Mouse (Mus musculus): Measurements from ENCODE around the gene Pts. TPM values are rescaled to one million over a fixed set of nuclear protein-coding genes. Genes with fewer than 3 reads are reported as not detected.
A peak's percentile ranks its signal among the peaks of the same experiment; 100 is the strongest.

The Pts gene
- 34.3 and 34.4 TPM in 2 replicates for polyA plus RNA-seq (2011; ENCODE audit: insufficient read depth, insufficient read length, low read depth, missing spikeins)

DNA sequence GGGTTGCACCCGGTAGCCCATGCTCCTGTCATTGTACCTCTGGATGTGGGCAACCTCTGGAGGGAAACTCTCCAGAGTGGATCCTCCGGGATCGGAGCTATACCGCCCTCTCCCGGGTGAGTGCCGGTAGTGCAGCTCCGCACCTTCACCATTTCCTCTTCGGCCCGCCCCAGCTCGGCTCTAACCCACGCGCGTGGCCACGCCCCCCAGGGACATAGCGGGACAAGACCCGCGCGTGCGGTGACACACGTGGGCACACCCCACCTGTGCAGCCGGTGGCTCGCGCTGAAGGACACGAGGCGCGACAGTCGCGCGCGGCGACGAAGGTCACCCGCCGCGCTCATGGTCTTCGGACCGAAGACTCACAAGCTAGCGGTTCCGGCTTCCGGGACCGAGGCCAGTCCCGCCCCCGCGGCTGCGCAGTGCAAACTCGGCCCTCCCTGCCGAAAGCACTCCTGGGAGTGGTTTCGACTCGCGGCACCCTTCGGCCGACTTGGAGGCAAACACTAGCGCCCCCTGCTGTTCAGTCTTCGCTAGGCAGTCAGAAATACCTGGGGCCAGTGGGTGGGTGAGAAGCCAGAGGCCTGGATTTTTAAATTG lies at the start of gene Pts:
Pts (minus strand) TSS at position 432 of the 600 bp plus-strand sequence.
- H3K4me1 ChIP-seq (ENCODE audit: control insufficient read depth, insufficient read depth, low read length): no peaks in the 10 kb centered on the region
- H3K9me3 ChIP-seq (replicated peaks; ENCODE audit: control insufficient read depth, insufficient read depth, low read length, poor library complexity, severe bottlenecking): no peaks in the 10 kb centered on the region
- no peak within 1 kb of the TSS for H3K27ac ChIP-seq (ENCODE audit: insufficient read depth, low read length)
- TF ChIP-seq EP300 (IDR thresholded peaks at IDR 0.05; ENCODE audit: insufficient read depth, low read depth, low read length): no peak
- TF ChIP-seq CTCF (IDR thresholded peaks at IDR 0.05; ENCODE audit: low read depth, low read length): peak; percentile 86
- no peak for TF ChIP-seq POLR2A (IDR thresholded peaks at IDR 0.05; ENCODE audit: insufficient read depth, low read length)
- no peaks in the 10 kb centered on the region for H3K27me3 ChIP-seq (ENCODE audit: control insufficient read depth, insufficient read depth, low read length, poor library complexity, severe bottlenecking)
- H3K9ac ChIP-seq (ENCODE audit: low read depth, poor library complexity, severe bottlenecking): peak within 1 kb of the TSS; percentile 9
- H3K4me3 ChIP-seq (ENCODE audit: low read depth, low read length): peak within 1 kb of the TSS; percentile 75
- H3K36me3 ChIP-seq (ENCODE audit: control insufficient read depth, insufficient read depth, low read length, poor library complexity, severe bottlenecking): no peaks in the 10 kb centered on the region

GRCm38 (mm10) chr9:50569599-50570525 lies 41.3 kb upstream of the Pts start:
- Histone ChIP-seq H3K36me3 (ENCODE audit: control insufficient read depth, insufficient read depth, low read length, poor library complexity, severe bottlenecking) (no peaks in the 10 kb centered on the region), H3K9ac (ENCODE audit: low read depth, poor library complexity, severe bottlenecking) (no peak overlapping the region), H3K9me3 (replicated peaks; ENCODE audit: control insufficient read depth, insufficient read depth, low read length, poor library complexity, severe bottlenecking) (no peaks in the 10 kb centered on the region), H3K4me1 (ENCODE audit: control insufficient read depth, insufficient read depth, low read length) (no peaks in the 10 kb centered on the region), H3K27ac (ENCODE audit: insufficient read depth, low read length) (no peak overlapping the region), H3K27me3 (ENCODE audit: control insufficient read depth, insufficient read depth, low read length, poor library complexity, severe bottlenecking) (no peaks in the 10 kb centered on the region; the same call in 1 of the 2 replicates), H3K4me3 (ENCODE audit: low read depth, low read length) (no peak overlapping the region)
- TF ChIP-seq EP300 (IDR thresholded peaks at IDR 0.05; ENCODE audit: insufficient read depth, low read depth, low read length) (no peak), POLR2A (IDR thresholded peaks at IDR 0.05; ENCODE audit: insufficient read depth, low read length) (no peak), CTCF (IDR thresholded peaks at IDR 0.05; ENCODE audit: low read depth, low read length) (no peak)

GRCm38 (mm10) chr9:50567881-50568280 lies 39.4 kb upstream of the Pts start:
- TF ChIP-seq EP300 (IDR thresholded peaks at IDR 0.05; ENCODE audit: insufficient read depth, low read depth, low read length): no peak
- no peak for TF ChIP-seq POLR2A (IDR thresholded peaks at IDR 0.05; ENCODE audit: insufficient read depth, low read length)
- TF ChIP-seq CTCF (IDR thresholded peaks at IDR 0.05; ENCODE audit: low read depth, low read length): no peak
- Histone ChIP-seq H3K27ac (ENCODE audit: insufficient read depth, low read length) (no peak overlapping the region), H3K4me3 (ENCODE audit: low read depth, low read length) (no peak overlapping the region), H3K9me3 (replicated peaks; ENCODE audit: control insufficient read depth, insufficient read depth, low read length, poor library complexity, severe bottlenecking) (no peaks in the 10 kb centered on the region), H3K4me1 (ENCODE audit: control insufficient read depth, insufficient read depth, low read length) (no peaks in the 10 kb centered on the region), H3K9ac (ENCODE audit: low read depth, poor library complexity, severe bottlenecking) (no peak overlapping the region), H3K27me3 (ENCODE audit: control insufficient read depth, insufficient read depth, low read length, poor library complexity, severe bottlenecking) (no peaks in the 10 kb centered on the region; the same call in 1 of the 2 replicates), H3K36me3 (ENCODE audit: control insufficient read depth, insufficient read depth, low read length, poor library complexity, severe bottlenecking) (no peaks in the 10 kb centered on the region)

GRCm38 (mm10) chr9:50567372-50567771 lies 38.8 kb upstream of the Pts start:
- Histone ChIP-seq H3K4me1 (ENCODE audit: control insufficient read depth, insufficient read depth, low read length) (no peaks in the 10 kb centered on the region), H3K9ac (ENCODE audit: low read depth, poor library complexity, severe bottlenecking) (no peak overlapping the region), H3K4me3 (ENCODE audit: low read depth, low read length) (no peak overlapping the region), H3K27ac (ENCODE audit: insufficient read depth, low read length) (no peak overlapping the region), H3K9me3 (replicated peaks; ENCODE audit: control insufficient read depth, insufficient read depth, low read length, poor library complexity, severe bottlenecking) (no peaks in the 10 kb centered on the region), H3K27me3 (ENCODE audit: control insufficient read depth, insufficient read depth, low read length, poor library complexity, severe bottlenecking) (no peaks in the 10 kb centered on the region; the same call in 1 of the 2 replicates), H3K36me3 (ENCODE audit: control insufficient read depth, insufficient read depth, low read length, poor library complexity, severe bottlenecking) (no peaks in the 10 kb centered on the region)
- no peak for TF ChIP-seq POLR2A (IDR thresholded peaks at IDR 0.05; ENCODE audit: insufficient read depth, low read length)
- TF ChIP-seq CTCF (IDR thresholded peaks at IDR 0.05; ENCODE audit: low read depth, low read length): no peak
- TF ChIP-seq EP300 (IDR thresholded peaks at IDR 0.05; ENCODE audit: insufficient read depth, low read depth, low read length): no peak

DNA sequence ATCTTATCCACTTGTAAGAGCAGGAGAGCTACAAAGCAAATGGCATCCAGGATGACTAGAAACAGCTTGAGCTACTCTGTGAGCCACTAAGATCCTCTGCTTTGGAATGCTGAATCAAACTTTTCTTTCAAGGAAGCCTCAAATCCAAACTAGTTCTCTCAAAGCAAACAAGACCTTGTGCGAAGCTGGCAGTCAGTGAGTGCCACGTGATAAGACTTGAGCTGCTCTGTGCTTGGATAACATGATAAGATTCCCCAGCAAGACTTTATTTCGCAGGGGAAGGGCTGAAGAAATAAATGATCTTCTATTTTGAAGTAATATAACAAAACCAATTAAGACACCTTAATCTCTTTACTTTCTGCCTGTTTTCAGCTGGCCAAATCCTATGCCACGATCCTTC lies 37.4 kb upstream of the Pts start:
- no peaks in the 10 kb centered on the region for H3K36me3 ChIP-seq (ENCODE audit: control insufficient read depth, insufficient read depth, low read length, poor library complexity, severe bottlenecking)
- H3K9me3 ChIP-seq (replicated peaks; ENCODE audit: control insufficient read depth, insufficient read depth, low read length, poor library complexity, severe bottlenecking): peaks cover 4% of the 10 kb centered on the region
- no peak overlapping the region for H3K4me3 ChIP-seq (ENCODE audit: low read depth, low read length)
- no peak for TF ChIP-seq CTCF (IDR thresholded peaks at IDR 0.05; ENCODE audit: low read depth, low read length)
- H3K27ac ChIP-seq (ENCODE audit: insufficient read depth, low read length): no peak overlapping the region
- no peak overlapping the region for H3K9ac ChIP-seq (ENCODE audit: low read depth, poor library complexity, severe bottlenecking)
- H3K4me1 ChIP-seq (ENCODE audit: control insufficient read depth, insufficient read depth, low read length): no peaks in the 10 kb centered on the region
- H3K27me3 ChIP-seq (ENCODE audit: control insufficient read depth, insufficient read depth, low read length, poor library complexity, severe bottlenecking): no peaks in the 10 kb centered on the region; the same call in 1 of the 2 replicates

DNA sequence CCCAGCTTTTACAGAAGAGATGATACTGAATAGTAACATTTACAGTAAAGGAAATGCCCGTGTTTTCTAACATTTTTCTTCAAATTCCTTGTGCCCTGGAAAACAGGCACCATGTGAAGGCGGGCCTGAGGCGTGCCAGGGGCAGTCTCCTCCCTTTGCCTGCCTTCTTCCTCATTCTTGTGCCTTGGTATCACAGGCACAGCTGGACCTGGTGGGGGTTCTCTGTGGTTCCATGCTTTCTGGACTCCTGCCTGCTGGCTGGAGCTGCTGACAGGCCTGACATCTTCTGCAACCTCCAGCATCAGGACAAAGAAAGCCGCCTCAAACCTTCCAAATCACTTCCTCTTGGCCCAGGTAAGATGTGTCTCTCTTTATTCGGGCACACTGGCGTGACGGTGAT lies 36.6 kb upstream of the Pts start:
- no peak for TF ChIP-seq POLR2A (IDR thresholded peaks at IDR 0.05; ENCODE audit: insufficient read depth, low read length)
- no peak for TF ChIP-seq EP300 (IDR thresholded peaks at IDR 0.05; ENCODE audit: insufficient read depth, low read depth, low read length)
- no peak for TF ChIP-seq CTCF (IDR thresholded peaks at IDR 0.05; ENCODE audit: low read depth, low read length)
- no peaks in the 10 kb centered on the region for H3K4me1 ChIP-seq (ENCODE audit: control insufficient read depth, insufficient read depth, low read length)
- no peaks in the 10 kb centered on the region for H3K36me3 ChIP-seq (ENCODE audit: control insufficient read depth, insufficient read depth, low read length, poor library complexity, severe bottlenecking)
- H3K9me3 ChIP-seq (replicated peaks; ENCODE audit: control insufficient read depth, insufficient read depth, low read length, poor library complexity, severe bottlenecking): peaks cover 4% of the 10 kb centered on the region
- no peaks in the 10 kb centered on the region; the same call in 1 of the 2 replicates for H3K27me3 ChIP-seq (ENCODE audit: control insufficient read depth, insufficient read depth, low read length, poor library complexity, severe bottlenecking)
- no peak overlapping the region for H3K4me3 ChIP-seq (ENCODE audit: low read depth, low read length)
- H3K9ac ChIP-seq (ENCODE audit: low read depth, poor library complexity, severe bottlenecking): no peak overlapping the region
- no peak overlapping the region for H3K27ac ChIP-seq (ENCODE audit: insufficient read depth, low read length)
